15 mouse cellular contexts compared by ENCODE assay signal in genomic region chr13:71372701-71373685, GRCm38 (mm10).
A peak's percentile ranks its signal among the peaks of the same experiment; 100 is the strongest.
DNase-seq lines count a peak whose midpoint lies in the region; ATAC-seq lines count a peak whose summit lies in the region.
"Had no signal": no experiment of that assay in that cellular context is flagged by ENCODE, and none has a peak within 500 bp of the region (broad histone marks: within the 10 kb centered on the region; RNA-seq: fewer than 3 reads in every experiment).

No protein-coding gene starts in this region.

- H3K27ac ChIP-seq in midbrain, embryonic 10.5 days (replicated peaks): 0 out of 2 replicates have a peak overlapping the region, but pooled peaks have one; percentile 4
- H3K27ac ChIP-seq in midbrain, embryonic 13.5 days: no peak overlapping the region
- H3K27ac ChIP-seq in heart, embryonic 14.5 days (replicated peaks in 1 of 2; ENCODE audit: control insufficient read depth in 1 of 2, insufficient read depth in 1 of 2, low read depth in 2 of 2, low read length in 2 of 2): peak overlapping the region; percentile 32 to 59; a peak in 2 of 4 replicates
- H3K27ac ChIP-seq: forebrain, embryonic 10.5 days had no signal

- 48% methylated on average over 10 of the region's 10 CpGs for WGBS in midbrain, embryonic 10.5 days
- WGBS in midbrain, embryonic 13.5 days: 31% methylated on average over 10 of the region's 10 CpGs
- 47% methylated on average over 10 of the region's 10 CpGs for WGBS in heart, embryonic 14.5 days

- peaks cover 13% of the 10 kb centered on the region for H3K27me3 ChIP-seq in midbrain, embryonic 10.5 days (ENCODE audit: low read depth, poor library complexity, severe bottlenecking)
- peaks cover 4% of the 10 kb centered on the region; the same call in 1 of the 2 replicates for H3K27me3 ChIP-seq in midbrain, embryonic 13.5 days
- H3K27me3 ChIP-seq in heart, embryonic 14.5 days (ENCODE audit: control insufficient read depth, insufficient read depth, low read length): no peaks in the 10 kb centered on the region

- H3K9me3 ChIP-seq in midbrain, embryonic 10.5 days (replicated peaks): no peaks in the 10 kb centered on the region
- H3K9me3 ChIP-seq in midbrain, embryonic 13.5 days: no peaks in the 10 kb centered on the region
- H3K9me3 ChIP-seq in heart, embryonic 14.5 days (ENCODE audit: control insufficient read depth, low read length): no peaks in the 10 kb centered on the region
- H3K9me3 ChIP-seq: forebrain, embryonic 10.5 days had no signal

- ATAC-seq in midbrain, embryonic 13.5 days: no peak
- ATAC-seq in heart, embryonic 14.5 days (ENCODE audit: insufficient number of reproducible peaks, insufficient read depth, low FRiP score, low read depth): no peak
- ATAC-seq: liver, postnatal 0 days had no signal

- DNase-seq in heart, adult 8-10 months (ENCODE audit: low spot score): peak; percentile 21
- DNase-seq in heart, postnatal 4 days: no peak
- no peak for DNase-seq in midbrain, embryonic 10.5 days (ENCODE audit: low spot score)
- DNase-seq in frontal cortex, postnatal 10 days (ENCODE audit: low spot score in 2 of 2): no peak
- no peak for DNase-seq in layer of hippocampus, adult 8-10 months (ENCODE audit: low spot score in 2 of 2)
- DNase-seq in adrenal gland, adult (ENCODE audit: inconsistent age in 2 of 2, low spot score in 1 of 2): no peak
- DNase-seq: adrenal gland, postnatal 36 days; cerebellum, adult 8-10 months; gastrocnemius, postnatal 10 days; liver, postnatal 0 days; retina, postnatal 1 day; thymus, postnatal 4 days had no signal

- H3K36me3 ChIP-seq in midbrain, embryonic 10.5 days: no peaks in the 10 kb centered on the region
- no peaks in the 10 kb centered on the region for H3K36me3 ChIP-seq in midbrain, embryonic 13.5 days
- no peaks in the 10 kb centered on the region for H3K36me3 ChIP-seq in heart, embryonic 14.5 days (ENCODE audit: control insufficient read depth, insufficient read depth, low read length)
- H3K36me3 ChIP-seq: forebrain, embryonic 10.5 days had no signal

- H3K4me3 ChIP-seq in midbrain, embryonic 10.5 days: no peak overlapping the region
- H3K4me3 ChIP-seq in midbrain, embryonic 13.5 days (replicated peaks): no peak overlapping the region
- no peak overlapping the region for H3K4me3 ChIP-seq in heart, embryonic 14.5 days (ENCODE audit: control insufficient read depth in 1 of 2, insufficient read depth in 1 of 2, low read depth in 1 of 2, low read length in 2 of 2)
- H3K4me3 ChIP-seq: forebrain, embryonic 10.5 days had no signal

- H3K9ac ChIP-seq in midbrain, embryonic 13.5 days (replicated peaks): no peak overlapping the region
- H3K9ac ChIP-seq in heart, embryonic 14.5 days (ENCODE audit: low read length): no peak overlapping the region
- H3K9ac ChIP-seq: liver, postnatal 0 days had no signal

- H3K4me1 ChIP-seq in midbrain, embryonic 10.5 days: peaks cover 15% of the 10 kb centered on the region
- H3K4me1 ChIP-seq in midbrain, embryonic 13.5 days (replicated peaks): peaks cover 14% of the 10 kb centered on the region
- H3K4me1 ChIP-seq in heart, embryonic 14.5 days (ENCODE audit: control insufficient read depth in 2 of 2, insufficient read depth in 2 of 2, low read length in 2 of 2): no peaks in the 10 kb centered on the region; a peak in 2 of 4 replicates

- no peak overlapping the region for H3K4me2 ChIP-seq in midbrain, embryonic 13.5 days (replicated peaks)
- 0 out of 2 replicates have a peak overlapping the region, but pooled peaks have one; percentile 18 for H3K4me2 ChIP-seq in heart, embryonic 14.5 days (ENCODE audit: low read length)
